Mouse (Mus musculus) spleen, adult 10 weeks (tissue): ENCODE measurements around the gene Tmx2. TPM values are rescaled to one million over a fixed set of nuclear protein-coding genes. Genes with fewer than 3 reads are reported as not detected.

Source experiments
- polyA plus RNA-seq: library from polyadenylated mRNA; stranded (reverse); fragments of 350-450 nt; fragmentation: Illumina TruSeq; extraction: RNeasy Lipid Tissue Mini Kit (QIAGEN cat#74804); gene quantifications from one replicate; pipeline ENCODE4 v1.2.3, GENCODE M21; 2015; ENCODE audit warnings: low replicate concordance; ENCODE audit not compliant: insufficient read depth

Gene Tmx2
- 60.1 TPM for polyA plus RNA-seq

GRCm38 (mm10) chr2:84679016-84679415, at the start of gene Tmx2:
Gene Tmx2, minus strand, starts transcription at chr2:84679140.

GRCm38 (mm10) chr2:84727172-84727858, 48.4 kb upstream of the Tmx2 start, which contains the start of gene Clp1:
Gene Clp1, minus strand, starts transcription at chr2:84727350.

GRCm38 (mm10) chr2:84714811-84715561, 36.0 kb upstream of the Tmx2 start, which contains the start of gene Zdhhc5:
Gene Zdhhc5, minus strand, starts transcription at chr2:84715180.

GRCm38 (mm10) chr2:84677968-84678880, 716 bp downstream of the Tmx2 start, which contains the start of the genes Gm28635 and Med19:
Gene Gm28635, minus strand, starts transcription at chr2:84678041.
Gene Med19, plus strand, starts transcription at chr2:84678402.

GRCm38 (mm10) chr2:84670569-84670933, 8.4 kb downstream of the Tmx2 start, which contains the start of gene Selenoh:
Gene Selenoh, minus strand, starts transcription at chr2:84670770.

GRCm38 (mm10) chr2:84658806-84659205, 20.1 kb downstream of the Tmx2 start, which contains the start of gene Btbd18:
Gene Btbd18, plus strand, starts transcription at chr2:84659079.

GRCm38 (mm10) chr2:84650464-84651195, 28.3 kb downstream of the Tmx2 start, which contains the start of gene Ctnnd1:
Gene Ctnnd1, minus strand, starts transcription at chr2:84650765.

Other genes with a start within 250 kb of the Tmx2 start
- gene Tfpi, start 202.4 kb downstream of the Tmx2 start, polyA plus RNA-seq = 100.0 TPM
- gene Ctnnd1, start 28.4 kb downstream of the Tmx2 start, polyA plus RNA-seq = 54.6 TPM
- gene Btbd18, start 20.1 kb downstream of the Tmx2 start, polyA plus RNA-seq = 0.07 TPM
- gene Selenoh, start 8.4 kb downstream of the Tmx2 start, polyA plus RNA-seq = 34.9 TPM
- not detected for gene Gm28635, start 1.1 kb downstream of the Tmx2 start, polyA plus RNA-seq
- gene Med19, start 738 bp downstream of the Tmx2 start, polyA plus RNA-seq = 32.3 TPM
- 39.7 TPM for gene Zdhhc5, start 36.0 kb upstream of the Tmx2 start, polyA plus RNA-seq
- 35.0 TPM for gene Clp1, start 48.2 kb upstream of the Tmx2 start, polyA plus RNA-seq
- 15.9 TPM for gene Ypel4, start 54.9 kb upstream of the Tmx2 start, polyA plus RNA-seq
- not detected for gene Gm19426, start 64.5 kb upstream of the Tmx2 start, polyA plus RNA-seq
- 159 TPM for gene Serping1, start 96.3 kb upstream of the Tmx2 start, polyA plus RNA-seq
- gene Ube2l6, start 119.7 kb upstream of the Tmx2 start, polyA plus RNA-seq = 228 TPM
- not detected for gene Smtnl1, start 143.5 kb upstream of the Tmx2 start, polyA plus RNA-seq
- 16.9 TPM for gene Timm10, start 147.9 kb upstream of the Tmx2 start, polyA plus RNA-seq
- 16.0 TPM for gene Slc43a1, start 159.7 kb upstream of the Tmx2 start, polyA plus RNA-seq
- gene Rtn4rl2, start 207.6 kb upstream of the Tmx2 start, polyA plus RNA-seq = not detected